Mouse (Mus musculus): Measurements from ENCODE around the gene Dnhd1. TPM values are rescaled to one million over a fixed set of nuclear protein-coding genes. Genes with fewer than 3 reads are reported as not detected.
"Not testable (repeated sequence)": the region's sequence is repeated elsewhere in the genome, so short reads cannot be mapped to it uniquely, and the experiment has no call there.

Gene Dnhd1
- polyA plus RNA-seq, 1 experiment from 2014 or later: 2.8 TPM

DNA sequence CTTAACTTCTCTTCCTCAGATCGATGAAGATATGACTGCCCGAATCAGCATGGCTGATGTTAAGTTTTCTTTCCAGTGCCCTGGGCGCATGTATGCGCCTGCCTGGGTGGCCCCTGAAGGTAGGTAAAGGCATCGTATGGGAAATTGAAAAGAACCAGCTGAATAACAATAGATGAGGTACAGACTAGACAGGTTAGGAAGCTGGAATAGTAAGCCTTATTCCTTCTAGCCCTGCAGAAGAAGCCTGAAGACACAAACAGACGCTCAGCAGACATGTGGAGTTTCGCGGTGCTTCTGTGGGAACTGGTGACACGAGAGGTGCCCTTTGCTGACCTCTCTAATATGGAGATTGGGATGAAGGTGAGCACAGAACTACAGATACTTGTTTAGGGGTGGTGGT is 91.4 kb downstream of the Dnhd1 start:
- Histone ChIP-seq H3K27ac (replicated peaks) (no peak overlapping the region), H3K27me3 (no peaks in the 10 kb centered on the region), H3K4me3 (replicated peaks) (no peak overlapping the region), H3K4me2 (replicated peaks) (no peak overlapping the region), H3K4me1 (peaks cover 42% of the 10 kb centered on the region), H3K9me3 (replicated peaks) (no peaks in the 10 kb centered on the region), H3K9ac (no peak overlapping the region), H3K36me3 (peaks cover 45% of the 10 kb centered on the region)
- ATAC-seq (ENCODE audit: insufficient number of reproducible peaks, low FRiP score, low TSS enrichment, low read depth): no peak
- WGBS: 88% methylated on average over 9 of the region's 9 CpGs

DNA sequence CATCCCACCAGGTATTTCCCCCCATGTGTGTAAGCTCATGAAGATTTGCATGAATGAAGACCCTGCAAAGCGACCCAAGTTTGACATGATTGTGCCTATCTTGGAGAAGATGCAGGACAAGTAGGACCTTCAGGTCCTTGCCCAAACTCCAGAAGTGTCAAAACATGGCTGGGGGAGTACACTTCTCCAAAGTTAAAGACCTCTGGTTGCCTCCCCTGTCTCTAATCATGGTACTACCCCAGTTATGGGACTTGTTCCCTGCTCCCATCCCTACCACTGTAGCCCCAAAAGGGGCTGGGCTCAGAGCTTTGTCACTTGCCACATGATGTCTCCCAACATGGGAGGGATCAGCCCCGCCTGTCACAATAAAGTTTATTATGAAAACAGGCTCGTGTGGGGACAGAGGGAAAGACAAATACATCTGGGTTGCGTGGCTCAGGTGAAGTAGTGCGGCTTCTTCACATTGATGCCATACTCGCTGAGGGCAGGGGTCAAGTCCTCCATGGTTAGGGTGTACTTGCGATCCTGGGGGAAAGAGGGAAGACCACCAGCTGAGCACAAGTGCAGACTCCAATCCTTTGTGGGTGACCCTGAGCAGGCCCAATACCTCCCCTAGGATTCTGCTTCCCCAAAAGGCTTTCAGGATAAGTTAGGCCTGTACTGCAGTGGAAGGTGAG is 92.0 kb downstream of the Dnhd1 start:
- peak overlapping the region; percentile 85; the same call in 1 of the 2 replicates for H3K4me2 ChIP-seq (replicated peaks)
- peaks cover 50% of the 10 kb centered on the region for H3K36me3 ChIP-seq
- peaks cover 39% of the 10 kb centered on the region for H3K4me1 ChIP-seq
- not testable (repeated sequence) for H3K27ac ChIP-seq (replicated peaks); H3K27me3 ChIP-seq; H3K9ac ChIP-seq; ATAC-seq (ENCODE audit: insufficient number of reproducible peaks, low FRiP score, low TSS enrichment, low read depth); H3K9me3 ChIP-seq (replicated peaks)
- 83% methylated on average over 7 of the region's 7 CpGs for WGBS
- 0 out of 2 replicates have a peak overlapping the region, but pooled peaks have one; percentile 95 for H3K4me3 ChIP-seq (replicated peaks)

DNA sequence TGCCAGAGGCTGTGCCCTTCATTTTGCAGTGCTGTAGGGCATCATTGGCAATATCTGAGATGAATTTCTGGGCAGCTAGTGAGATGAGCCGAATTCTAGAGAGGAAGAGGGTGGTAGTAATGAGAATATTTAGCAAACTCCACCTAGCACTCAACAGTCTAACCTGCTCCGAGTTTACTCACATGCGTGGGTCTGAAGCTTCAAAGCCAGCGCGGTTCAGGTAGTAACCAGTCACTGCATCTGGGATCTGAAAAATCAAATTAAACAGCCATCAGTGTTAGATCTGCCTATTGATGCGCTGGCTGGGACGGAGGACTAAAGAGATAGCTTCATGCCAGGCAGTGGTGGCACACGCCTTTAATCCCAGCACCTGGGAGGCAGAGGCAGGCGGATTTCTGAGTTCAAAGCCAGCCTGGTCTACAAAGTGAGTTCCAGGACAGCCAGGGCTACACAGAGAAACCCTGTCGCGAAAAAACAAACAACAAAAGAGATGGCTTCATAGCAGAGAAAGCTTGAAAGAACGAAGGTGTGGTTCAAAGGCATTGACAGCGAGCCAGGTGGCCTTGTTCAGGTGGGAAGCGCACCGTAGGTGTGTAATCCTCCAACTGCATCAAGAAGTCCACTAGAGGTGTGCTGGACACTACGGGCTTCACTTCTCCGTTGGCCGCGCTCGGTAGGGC is 92.8 kb downstream of the Dnhd1 start:
- H3K27me3 ChIP-seq; ATAC-seq (ENCODE audit: insufficient number of reproducible peaks, low FRiP score, low TSS enrichment, low read depth); H3K9me3 ChIP-seq (replicated peaks): not testable (repeated sequence)
- WGBS: 34% methylated on average over 20 of the region's 20 CpGs
- Histone ChIP-seq H3K9ac (peak overlapping the region; percentile 93), H3K27ac (replicated peaks) (peak overlapping the region; percentile 78), H3K36me3 (peaks cover 52% of the 10 kb centered on the region), H3K4me2 (replicated peaks) (peak overlapping the region; percentile 85), H3K4me3 (replicated peaks) (peak overlapping the region; percentile 95), H3K4me1 (peaks cover 32% of the 10 kb centered on the region)

DNA sequence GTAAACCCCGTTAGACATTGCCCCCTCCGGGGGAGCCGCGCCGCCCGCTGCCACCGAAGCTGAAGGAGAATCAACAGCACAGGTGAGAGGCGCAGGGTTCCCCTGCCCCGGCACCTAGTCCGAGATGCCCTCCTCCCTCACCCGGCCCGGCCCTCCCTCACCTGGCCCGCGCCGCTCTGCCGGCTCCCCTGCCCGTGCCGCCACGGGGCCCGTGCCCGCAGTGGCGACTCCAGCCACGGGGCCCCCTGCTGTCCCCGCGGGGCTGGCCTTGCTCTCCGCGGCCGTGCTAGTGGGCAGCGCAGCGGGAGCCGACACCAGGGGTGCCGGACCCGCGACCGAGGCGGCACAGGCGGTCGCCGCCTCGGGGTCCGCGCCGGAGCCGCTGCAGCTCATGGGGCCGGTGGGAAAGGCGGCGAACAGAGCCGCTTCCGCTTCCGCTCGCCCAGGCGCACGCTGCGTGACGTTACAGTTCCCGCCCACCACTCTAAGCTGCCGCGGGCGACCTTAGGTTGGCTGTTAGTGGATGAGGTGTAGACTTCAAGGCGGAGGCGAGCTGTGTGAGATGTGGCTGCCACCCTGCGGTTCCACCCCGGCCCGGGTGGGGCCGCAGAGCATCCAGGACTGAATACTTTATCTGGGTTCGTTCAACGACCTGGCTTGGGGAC is 93.4 kb downstream of the Dnhd1 start, which contains the start of gene Taf10:
Gene Taf10 (minus strand): TSS at position 436 of the 665 bp plus-strand sequence.
- Histone ChIP-seq H3K4me1 (peaks cover 25% of the 10 kb centered on the region), H3K27me3 (no peaks in the 10 kb centered on the region), H3K9me3 (replicated peaks) (no peaks in the 10 kb centered on the region), H3K9ac (peak within 1 kb of the TSS; percentile 93), H3K4me2 (replicated peaks) (peak within 1 kb of the TSS; percentile 85), H3K4me3 (replicated peaks) (peak within 1 kb of the TSS; percentile 95), H3K36me3 (peaks cover 58% of the 10 kb centered on the region), H3K27ac (replicated peaks) (peak within 1 kb of the TSS; percentile 78)
- ATAC-seq (ENCODE audit: insufficient number of reproducible peaks, low FRiP score, low TSS enrichment, low read depth): peak; percentile 93
- WGBS: under 1% methylated on average over 65 of the region's 67 CpGs

DNA sequence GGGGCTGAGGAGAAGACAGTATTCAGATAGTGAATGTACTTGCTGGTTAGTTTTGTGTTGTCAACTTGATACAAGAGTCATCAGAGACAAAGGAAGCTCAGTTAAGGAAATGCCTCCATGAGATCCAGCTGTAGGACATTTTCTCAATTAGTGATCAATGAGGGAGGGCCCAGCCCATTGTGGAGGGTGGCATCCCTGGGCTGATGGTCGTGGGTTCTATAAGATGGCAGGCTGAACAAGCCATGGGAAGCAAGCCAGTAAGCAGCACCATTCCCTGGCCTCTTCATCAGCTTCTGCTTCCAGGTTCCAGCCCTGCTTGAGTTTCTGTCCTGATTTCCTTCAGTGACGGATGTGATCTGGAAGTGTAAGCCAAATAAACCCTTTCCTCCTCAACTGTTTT is 97.1 kb downstream of the Dnhd1 start:
- peaks cover 28% of the 10 kb centered on the region for H3K4me1 ChIP-seq
- no peaks in the 10 kb centered on the region for H3K27me3 ChIP-seq
- 82% methylated on average over 2 of the region's 2 CpGs for WGBS
- no peak for ATAC-seq (ENCODE audit: insufficient number of reproducible peaks, low FRiP score, low TSS enrichment, low read depth)
- H3K4me3 ChIP-seq (replicated peaks): no peak overlapping the region
- H3K36me3 ChIP-seq: peaks cover 34% of the 10 kb centered on the region
- no peak overlapping the region for H3K4me2 ChIP-seq (replicated peaks)
- no peak overlapping the region for H3K9ac ChIP-seq
- H3K9me3 ChIP-seq (replicated peaks): no peaks in the 10 kb centered on the region
- no peak overlapping the region for H3K27ac ChIP-seq (replicated peaks)

DNA sequence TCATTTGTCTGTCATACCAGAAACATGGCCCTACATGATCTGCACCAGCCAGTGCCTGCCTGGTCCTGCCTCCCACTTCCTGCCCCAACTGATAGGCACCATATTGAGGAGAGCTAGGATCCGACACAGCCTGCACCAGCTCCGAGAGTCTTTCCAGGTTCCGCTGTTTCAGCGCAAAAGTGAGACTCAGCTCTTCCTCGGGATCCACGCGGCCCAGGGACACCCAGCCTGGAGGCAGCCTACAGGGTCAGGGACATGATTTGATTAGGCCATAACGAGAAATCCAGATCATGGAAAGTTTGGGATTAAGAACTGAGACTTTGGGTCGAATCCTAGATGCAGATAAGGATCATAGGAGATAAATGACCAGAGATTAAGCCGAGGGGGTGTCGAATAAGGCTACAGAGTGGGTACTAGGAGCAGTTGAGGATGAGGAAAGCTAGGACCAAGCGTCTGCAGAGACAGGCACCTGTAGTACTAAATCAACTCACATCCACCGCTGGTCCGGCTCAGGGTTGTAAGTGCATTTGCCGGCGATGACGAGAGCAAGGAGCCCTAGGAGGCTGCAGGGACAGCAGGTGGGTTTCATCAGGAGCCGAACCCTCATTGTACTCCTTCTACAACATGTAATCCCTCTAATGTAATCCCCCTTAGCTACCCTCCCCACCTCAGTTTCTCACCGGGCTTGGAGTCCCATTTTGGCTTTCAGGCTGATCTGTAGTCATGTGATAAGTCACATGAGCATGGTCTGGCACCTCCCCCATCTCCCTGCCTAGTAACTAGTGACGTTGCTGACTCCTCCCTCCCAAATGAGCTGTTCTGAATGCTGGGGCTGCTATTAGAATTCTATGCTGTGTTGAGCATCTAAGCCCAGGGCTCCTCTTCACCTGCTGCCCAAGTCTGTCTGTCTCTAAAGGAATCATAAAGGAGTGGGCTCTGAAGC is 101.1 kb downstream of the Dnhd1 start, which contains the start of gene Tpp1:
Gene Tpp1 (minus strand): TSS at position 745 of the 943 bp plus-strand sequence.
- Histone ChIP-seq H3K4me1 (peaks cover 13% of the 10 kb centered on the region), H3K36me3 (peaks cover 64% of the 10 kb centered on the region), H3K27ac (replicated peaks) (peak within 1 kb of the TSS; percentile 24; the same call in 1 of the 2 replicates)

DNA sequence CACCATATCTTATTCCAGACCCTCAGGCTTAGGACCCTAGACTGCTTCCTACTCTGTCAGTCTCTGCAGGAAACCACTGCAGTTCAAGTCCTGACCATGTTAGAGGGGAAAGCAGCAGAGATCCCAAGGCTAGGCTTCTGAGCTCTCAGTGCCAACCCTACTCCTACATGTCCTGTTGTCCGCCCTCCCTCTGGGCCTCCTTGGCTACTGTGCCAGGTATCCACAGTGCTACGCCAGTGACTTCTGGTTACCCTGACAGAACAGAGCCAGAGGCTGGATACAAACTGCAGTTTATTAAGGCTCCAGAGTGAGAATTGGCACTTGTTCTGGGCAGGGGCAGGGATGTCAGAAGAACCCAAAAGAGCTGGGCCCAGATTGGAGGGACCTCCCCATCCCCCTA is 102.1 kb downstream of the Dnhd1 start:
- ATAC-seq (ENCODE audit: insufficient number of reproducible peaks, low FRiP score, low TSS enrichment, low read depth): no peak
- 93% methylated on average over 2 of the region's 2 CpGs for WGBS
- H3K27ac ChIP-seq (replicated peaks): no peak overlapping the region
- H3K4me1 ChIP-seq: peaks cover 13% of the 10 kb centered on the region
- no peaks in the 10 kb centered on the region for H3K27me3 ChIP-seq
- H3K4me2 ChIP-seq (replicated peaks): no peak overlapping the region
- H3K36me3 ChIP-seq: peaks cover 66% of the 10 kb centered on the region
- H3K9me3 ChIP-seq (replicated peaks): no peaks in the 10 kb centered on the region
- no peak overlapping the region for H3K4me3 ChIP-seq (replicated peaks)
- no peak overlapping the region for H3K9ac ChIP-seq

More for the DNA sequence above, 101.1 kb downstream of the Dnhd1 start, which contains the start of gene Tpp1:
- no peaks in the 10 kb centered on the region for H3K9me3 ChIP-seq (replicated peaks)
- peak within 1 kb of the TSS; percentile 78 for H3K4me2 ChIP-seq (replicated peaks)
- WGBS: 18% methylated on average over 20 of the region's 20 CpGs
- peak; percentile 91 for ATAC-seq (ENCODE audit: insufficient number of reproducible peaks, low FRiP score, low TSS enrichment, low read depth)
- H3K4me3 ChIP-seq (replicated peaks): peak within 1 kb of the TSS; percentile 56
- peak within 1 kb of the TSS; percentile 48 for H3K9ac ChIP-seq
- no peaks in the 10 kb centered on the region for H3K27me3 ChIP-seq

DNA sequence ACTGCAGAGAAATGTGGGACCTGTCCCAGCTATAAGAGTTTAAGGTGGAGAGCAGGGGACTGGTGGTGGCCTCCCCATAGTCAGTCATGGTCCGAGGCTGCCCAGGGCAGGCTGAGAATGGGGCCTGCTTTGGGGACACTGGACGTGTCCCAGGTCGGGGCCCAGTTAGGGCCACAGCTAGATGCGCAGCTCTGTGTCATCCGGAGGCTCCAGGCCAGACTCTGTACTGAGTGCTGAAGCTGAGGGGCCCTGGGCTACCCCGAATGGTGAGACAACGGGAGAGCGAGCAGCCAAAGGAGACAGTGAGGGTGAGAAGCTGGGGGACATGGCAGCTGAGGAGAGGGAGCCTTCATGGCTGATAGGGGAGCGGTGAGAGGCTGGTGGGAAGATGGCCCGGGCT is 102.7 kb downstream of the Dnhd1 start:
- H3K4me1 ChIP-seq: peaks cover 13% of the 10 kb centered on the region
- no peak overlapping the region for H3K9ac ChIP-seq
- no peaks in the 10 kb centered on the region for H3K27me3 ChIP-seq
- H3K36me3 ChIP-seq: peaks cover 69% of the 10 kb centered on the region
- H3K27ac ChIP-seq (replicated peaks): no peak overlapping the region
- H3K4me3 ChIP-seq (replicated peaks): no peak overlapping the region
- ATAC-seq (ENCODE audit: insufficient number of reproducible peaks, low FRiP score, low TSS enrichment, low read depth): no peak
- H3K4me2 ChIP-seq (replicated peaks): no peak overlapping the region
- no peaks in the 10 kb centered on the region for H3K9me3 ChIP-seq (replicated peaks)
- 88% methylated on average over 10 of the region's 10 CpGs for WGBS

DNA sequence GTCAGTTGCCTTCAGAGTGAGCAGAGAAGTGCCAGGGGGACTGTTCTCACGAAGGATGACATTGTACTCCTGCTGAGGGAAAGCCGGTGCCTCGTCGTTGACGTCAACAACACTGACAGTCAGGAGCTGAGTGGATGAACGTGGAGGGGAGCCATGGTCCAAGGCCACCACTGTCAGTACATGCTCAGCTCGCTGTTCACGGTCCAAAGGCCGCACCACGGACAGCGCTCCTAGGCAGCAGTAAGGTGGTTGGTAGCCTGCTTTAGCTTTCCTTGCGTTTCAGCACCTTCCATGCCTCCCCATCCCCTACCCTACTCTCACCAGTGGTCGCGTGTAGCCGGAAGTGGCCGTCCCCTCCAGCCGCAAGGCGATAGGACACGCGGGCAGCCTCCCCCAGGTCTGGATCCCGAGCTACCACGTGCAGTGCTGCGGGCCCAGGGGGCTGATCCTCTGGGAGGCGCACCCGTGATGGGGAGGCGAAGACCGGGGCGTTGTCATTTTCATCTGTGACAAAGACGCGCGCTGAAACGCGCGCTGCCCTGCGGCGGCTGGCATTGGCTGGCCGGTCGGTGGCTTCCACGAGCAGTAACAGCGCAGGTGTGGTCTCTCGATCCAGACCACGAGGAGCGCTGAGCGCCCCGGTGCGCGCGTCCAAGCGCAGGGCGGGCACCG is 111.3 kb downstream of the Dnhd1 start:
- Histone ChIP-seq H3K9me3 (replicated peaks) (no peaks in the 10 kb centered on the region), H3K9ac (no peak overlapping the region), H3K4me3 (replicated peaks) (peak overlapping the region; percentile 2; the same call in 1 of the 2 replicates), H3K27me3 (no peaks in the 10 kb centered on the region), H3K4me1 (peaks cover 6% of the 10 kb centered on the region; the same call in 1 of the 2 replicates), H3K4me2 (replicated peaks) (peak overlapping the region; percentile 38), H3K36me3 (peaks cover 88% of the 10 kb centered on the region), H3K27ac (replicated peaks) (0 out of 2 replicates have a peak overlapping the region, but pooled peaks have one; percentile 5)
- 0 out of 2 replicates have a peak, but pooled peaks have one; percentile 22 for ATAC-seq (ENCODE audit: insufficient number of reproducible peaks, low FRiP score, low TSS enrichment, low read depth)
- 39% methylated on average over 51 of the region's 51 CpGs for WGBS

Data from embryonic facial prominence, embryonic 15.5 days (tissue).